Comparison of ENCODE assay signal across 24 mouse cellular contexts in genomic region chr2:120137281-120137680, GRCm38 (mm10). TPM values are rescaled to one million over a fixed set of nuclear protein-coding genes. Genes with fewer than 3 reads are reported as not detected.
DNase-seq lines count a peak whose midpoint lies in the region; ATAC-seq and TF ChIP-seq lines count a peak whose summit lies in the region.
"Had no signal": no experiment of that assay in that cellular context is flagged by ENCODE, and none has a peak within 500 bp of the region (broad histone marks: within the 10 kb centered on the region; RNA-seq: fewer than 3 reads in every experiment).

No protein-coding gene starts in this region.

- peaks cover 24% of the 10 kb centered on the region for H3K36me3 ChIP-seq in heart, embryonic 14.5 days (ENCODE audit: control insufficient read depth, insufficient read depth, low read length)
- peaks cover 20% of the 10 kb centered on the region for H3K36me3 ChIP-seq in macrophage (ENCODE audit: inconsistent target)
- H3K36me3 ChIP-seq: hindbrain, embryonic 12.5 days; limb, embryonic 15.5 days had no signal

- ATAC-seq in heart, embryonic 14.5 days (ENCODE audit: insufficient number of reproducible peaks, insufficient read depth, low FRiP score, low read depth): no peak
- ATAC-seq: forebrain, embryonic 14.5 days; intestine, postnatal 0 days; midbrain, embryonic 16.5 days had no signal

- H3K4me3 ChIP-seq in heart, embryonic 14.5 days (ENCODE audit: control insufficient read depth in 1 of 2, insufficient read depth in 1 of 2, low read depth in 1 of 2, low read length in 2 of 2): no peak overlapping the region
- H3K4me3 ChIP-seq in bone marrow, adult 2 months (replicated peaks; ENCODE audit: control insufficient read depth, low read depth, low read length): no peak overlapping the region
- H3K4me3 ChIP-seq in macrophage (ENCODE audit: inconsistent target): no peak overlapping the region
- H3K4me3 ChIP-seq: gastrocnemius, adult 2 months; hindbrain, embryonic 12.5 days; limb, embryonic 15.5 days had no signal

- H3K79me2 ChIP-seq in macrophage (ENCODE audit: inconsistent target): peaks cover 92% of the 10 kb centered on the region

- no peak for TF ChIP-seq POLR2A in bone marrow, adult 2 months (IDR thresholded peaks at IDR 0.05; ENCODE audit: borderline replicate concordance, control insufficient read depth, low read depth, low read length)

- WGBS in heart, embryonic 14.5 days: 60% methylated on average over 5 of the region's 5 CpGs
- 62% methylated on average over 5 of the region's 5 CpGs for WGBS in bone marrow, adult 2 months
- WGBS in macrophage (ENCODE audit: missing documents): 24% methylated on average over 5 of the region's 5 CpGs

- peak overlapping the region; percentile 30; the same call in 1 of the 2 replicates for H3K9ac ChIP-seq in heart, embryonic 14.5 days (ENCODE audit: low read length)
- H3K9ac ChIP-seq: hindbrain, embryonic 12.5 days; limb, embryonic 15.5 days had no signal

- intact Hi-C loops in heart, postnatal 25 days (cut with DNase I): no loop called here

- no peak for DNase-seq in heart, postnatal 25 days (ENCODE audit: low spot score)
- DNase-seq in A20 (ENCODE audit: low read depth, low spot score): peak; percentile 67
- DNase-seq in B cell, adult 2 months: no peak
- no peak for DNase-seq in kidney, postnatal 25 days
- DNase-seq: adrenal gland, postnatal 14 days; cerebellum, adult 18-20 months; cerebellum, postnatal 25 days; gastrocnemius, adult 2 months; heart, postnatal 14 days; left cerebral cortex, postnatal 4 days; lung, adult 18-20 months; lung, postnatal 10 days; thymus, adult 2 months; thymus, postnatal 4 days had no signal

- H3K9me3 ChIP-seq in heart, embryonic 14.5 days (ENCODE audit: control insufficient read depth, low read length): no peaks in the 10 kb centered on the region
- H3K9me3 ChIP-seq: hindbrain, embryonic 12.5 days; limb, embryonic 15.5 days had no signal

- no peak overlapping the region for H3K4me2 ChIP-seq in heart, embryonic 14.5 days (ENCODE audit: low read length)
- H3K4me2 ChIP-seq: hindbrain, embryonic 12.5 days; limb, embryonic 15.5 days had no signal

- TF ChIP-seq CTCF in bone marrow, adult 2 months (IDR thresholded peaks at IDR 0.05; ENCODE audit: control insufficient read depth, insufficient read depth, low read length): no peak

- H3K27me3 ChIP-seq in heart, embryonic 14.5 days (ENCODE audit: control insufficient read depth, insufficient read depth, low read length): no peaks in the 10 kb centered on the region
- H3K27me3 ChIP-seq: hindbrain, embryonic 12.5 days; limb, embryonic 15.5 days had no signal

- peak overlapping the region in 1 of 2 experiments; percentile 12; a peak in 1 of 4 replicates for H3K27ac ChIP-seq in heart, embryonic 14.5 days (replicated peaks in 1 of 2; ENCODE audit: control insufficient read depth in 1 of 2, insufficient read depth in 1 of 2, low read depth in 2 of 2, low read length in 2 of 2)
- peak overlapping the region; percentile 63 for H3K27ac ChIP-seq in bone marrow, adult 2 months (ENCODE audit: control insufficient read depth, insufficient read depth, low read depth, low read length, poor library complexity)
- peak overlapping the region; percentile 95 for H3K27ac ChIP-seq in macrophage
- H3K27ac ChIP-seq: hindbrain, embryonic 12.5 days; kidney, postnatal 0 days; limb, embryonic 15.5 days; stomach, postnatal 0 days had no signal

- H3K4me1 ChIP-seq in heart, embryonic 14.5 days (ENCODE audit: control insufficient read depth in 2 of 2, insufficient read depth in 2 of 2, low read length in 2 of 2): peaks cover 28 to 72% of the 10 kb centered on the region in 2 experiments
- peaks cover 11% of the 10 kb centered on the region for H3K4me1 ChIP-seq in bone marrow, adult 2 months (ENCODE audit: control insufficient read depth, insufficient read depth, low read length)
- H3K4me1 ChIP-seq: hindbrain, embryonic 12.5 days had no signal

RNA-seq across cellular contexts. Expression of gene Ehd4, which starts 17.1 kb away (rescaled TPM):
- 141 and 152 TPM in 2 replicates for polyA plus RNA-seq in heart, embryonic 14.5 days (2014; fragmentation: Nextera tagmentation; extraction: Ambion mirVana)
- 100 to 1,000 TPM; 377 to 459 TPM for total RNA-seq in heart, postnatal 25 days (2021)
- polyA plus RNA-seq in bone marrow, adult 2 months (2011; ENCODE audit: insufficient read depth, insufficient read length, low replicate concordance, missing spikeins): 15.4 and 23.7 TPM in 2 replicates
- 100 to 1,000 TPM in 13 of 26 experiments, 10 to 100 TPM in 13; 30.2 to 195 (median 102) TPM for total RNA-seq in macrophage (2018; cell fraction: chromatin; rRNA removed)
- total RNA-seq in macrophage (2018; cell fraction: cytosol; rRNA removed): 100 to 1,000 TPM; 274 to 430 (median 371) TPM
- 100 to 1,000 TPM in 25 of 26 experiments, 10 to 100 TPM in 1; 98.0 to 295 (median 201) TPM for total RNA-seq in macrophage (2018; cell fraction: nucleus; rRNA removed)
- 253 to 336 TPM (median 297 TPM) in 3 replicates for polyA plus RNA-seq in macrophage (2018)
